Mouse (Mus musculus) T-helper 2 cell (primary cell): Measurements from ENCODE around the gene Gm28539.
"Not testable (repeated sequence)": the region's sequence is repeated elsewhere in the genome, so short reads cannot be mapped to it uniquely, and the experiment has no call there.

Experiments used
- in situ Hi-C: fragments of 300-600 bp; cut with MboI, MseI; formaldehyde crosslinking; loops from one replicate; pipeline ENCODE4 v1.15.1; 2025; ENCODE audit warnings: high pct_unique_total_duplicates

Gm28539 gene

GRCm38 (mm10) chr16:18849521-18850190 lies 13.3 kb downstream of the Gm28539 start:
- in situ Hi-C loops: not testable (repeated sequence)

- in situ Hi-C loops: no loop called here
These were observed 22.2 kb downstream of the Gm28539 start for GRCm38 (mm10) chr16:18858551-18858950.

GRCm38 (mm10) chr16:18860186-18860585 lies 23.8 kb downstream of the Gm28539 start:
- in situ Hi-C loops: loop anchor here (5.0 kb wide), 1 partner anchor 168 kb away; no protein-coding TSS in a partner anchor

- in situ Hi-C loops: not testable (repeated sequence)
These were observed 34.1 kb downstream of the Gm28539 start for GRCm38 (mm10) chr16:18870495-18870894.

- in situ Hi-C loops: no loop called here
These were observed 39.7 kb downstream of the Gm28539 start for GRCm38 (mm10) chr16:18876091-18876441.

- in situ Hi-C loops: no loop called here
These were observed 40.3 kb downstream of the Gm28539 start, which contains the start of the genes Mrpl40 and Hira for GRCm38 (mm10) chr16:18876442-18877308. Gene Mrpl40, minus strand, starts transcription at chr16:18876862. Gene Hira, plus strand, starts transcription at chr16:18877037.

GRCm38 (mm10) chr16:18877386-18878090 lies 41.2 kb downstream of the Gm28539 start:
- in situ Hi-C loops: no loop called here

- in situ Hi-C loops: no loop called here
These were observed 41.8 kb downstream of the Gm28539 start for GRCm38 (mm10) chr16:18878091-18878720.

GRCm38 (mm10) chr16:18884044-18884443 lies 47.7 kb downstream of the Gm28539 start:
- in situ Hi-C loops: loop anchor here (10.0 kb wide), 1 partner anchor 61 kb away; no protein-coding TSS in a partner anchor

- in situ Hi-C loops: no loop called here
These were observed 57.5 kb downstream of the Gm28539 start for GRCm38 (mm10) chr16:18893840-18894372.

- in situ Hi-C loops: no loop called here
These were observed 58.9 kb downstream of the Gm28539 start for GRCm38 (mm10) chr16:18895249-18895648.

GRCm38 (mm10) chr16:18896429-18896828 lies 60.0 kb downstream of the Gm28539 start:
- in situ Hi-C loops: no loop called here

GRCm38 (mm10) chr16:18905648-18906047 lies 69.3 kb downstream of the Gm28539 start:
- in situ Hi-C loops: no loop called here

GRCm38 (mm10) chr16:18916064-18916463 lies 79.7 kb downstream of the Gm28539 start:
- in situ Hi-C loops: no loop called here

GRCm38 (mm10) chr16:18921771-18922170 lies 85.4 kb downstream of the Gm28539 start:
- in situ Hi-C loops: no loop called here

GRCm38 (mm10) chr16:18927963-18928362 lies 91.6 kb downstream of the Gm28539 start:
- in situ Hi-C loops: no loop called here

GRCm38 (mm10) chr16:18938321-18939082 lies 102.1 kb downstream of the Gm28539 start:
- in situ Hi-C loops: loop anchor here (10.0 kb wide), 1 partner anchor 1124 kb away; no protein-coding TSS in a partner anchor

GRCm38 (mm10) chr16:18943906-18944305 lies 107.5 kb downstream of the Gm28539 start:
- in situ Hi-C loops: loop anchor here (10.0 kb wide), 1 partner anchor 59 kb away; no protein-coding TSS in a partner anchor

GRCm38 (mm10) chr16:18948941-18949340 lies 112.6 kb downstream of the Gm28539 start:
- in situ Hi-C loops: loop anchor here (10.0 kb wide), 1 partner anchor 64 kb away; no protein-coding TSS in a partner anchor

GRCm38 (mm10) chr16:18950351-18950750 lies 114.0 kb downstream of the Gm28539 start:
- in situ Hi-C loops: no loop called here
